Mouse (Mus musculus) myocyte (in vitro differentiated cells): ENCODE measurements around the gene Gm37240.

Experiments used
- CEBPB ChIP-seq: IDR thresholded peaks from 2 replicates; pipeline ENCODE4 v1.6.1; 2011; ENCODE audit warnings: mild to moderate bottlenecking, moderate library complexity; ENCODE audit not compliant: poor library complexity, insufficient read depth, severe bottlenecking
- E2F4 ChIP-seq: IDR thresholded peaks from one replicate; pipeline ENCODE4 v1.6.1; 2011; ENCODE audit warnings: mild to moderate bottlenecking, control low read depth, moderate library complexity; ENCODE audit not compliant: insufficient read depth
- MAX ChIP-seq: IDR thresholded peaks from one replicate; pipeline ENCODE4 v1.6.1; 2011; ENCODE audit warnings: low read depth, mild to moderate bottlenecking, control low read depth
- MYOD1 ChIP-seq, 3 experiments: IDR thresholded peaks; one replicate each; pipeline ENCODE4 v1.6.1; 2011; ENCODE audit warnings: control low read depth in 2 of 3, low read depth in 2 of 3, mild to moderate bottlenecking in 2 of 3, moderate library complexity in 1 of 3; ENCODE audit not compliant: insufficient read length in 2 of 3, control insufficient read depth in 1 of 3
- MYOG ChIP-seq, 3 experiments: IDR thresholded peaks; one replicate each; pipeline ENCODE4 v1.6.1; 2011; ENCODE audit warnings: control low read depth in 2 of 3, low read depth in 2 of 3, mild to moderate bottlenecking in 2 of 3; ENCODE audit not compliant: insufficient read length in 2 of 3, control insufficient read depth in 1 of 3, insufficient read depth in 1 of 3
- POLR2A ChIP-seq: IDR thresholded peaks from one replicate; pipeline ENCODE4 v1.6.1; 2011; ENCODE audit warnings: low read depth, mild to moderate bottlenecking, control low read depth, moderate library complexity; ENCODE audit not compliant: insufficient read length
- POLR2AphosphoS2 ChIP-seq: IDR thresholded peaks from one replicate; pipeline ENCODE4 v1.6.1; 2011; ENCODE audit warnings: low read depth, control low read depth; ENCODE audit not compliant: insufficient read length
- SRF ChIP-seq: IDR thresholded peaks from one replicate; pipeline ENCODE4 v1.6.1; 2011; ENCODE audit warnings: low read depth; ENCODE audit not compliant: control insufficient read depth, insufficient read length
- TCF12 ChIP-seq: IDR thresholded peaks from one replicate; pipeline ENCODE4 v1.6.1; 2011; ENCODE audit warnings: mild to moderate bottlenecking, control low read depth; ENCODE audit not compliant: poor library complexity, insufficient read depth, severe bottlenecking
- TCF3 ChIP-seq: IDR thresholded peaks from one replicate; pipeline ENCODE4 v1.6.1; 2011; ENCODE audit warnings: low read depth, control low read depth; ENCODE audit not compliant: insufficient read length
- USF1 ChIP-seq: IDR thresholded peaks from one replicate; pipeline ENCODE4 v1.6.1; 2011; ENCODE audit warnings: low read depth, mild to moderate bottlenecking, control low read depth, moderate library complexity

DNA sequence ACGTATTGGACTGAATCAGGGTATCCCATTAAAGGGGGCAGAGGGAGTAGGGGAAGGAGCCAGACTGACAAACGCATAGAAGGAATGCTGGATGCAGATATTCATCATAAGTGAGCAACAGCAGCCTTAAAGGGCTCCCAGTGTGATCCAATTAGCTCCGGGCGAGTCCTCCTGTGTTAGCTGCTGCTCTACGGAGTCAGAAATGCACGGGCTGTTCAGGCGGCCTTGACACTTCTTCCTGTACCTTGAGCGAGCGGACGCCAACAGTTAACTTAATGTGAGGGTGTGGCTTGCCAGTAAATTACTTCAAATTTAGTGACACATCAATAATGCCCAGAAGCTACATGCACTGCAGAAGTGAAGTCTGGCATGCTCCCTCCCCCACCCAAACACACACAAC, 1151.6 kb downstream of the Gm37240 start:
- no peak for TF ChIP-seq POLR2A
- no peak for TF ChIP-seq MYOD1 (IDR thresholded peaks at IDR 0.05; ENCODE audit: control insufficient read depth in 1 of 3, insufficient read length in 2 of 3, low read depth in 2 of 3)
- TF ChIP-seq MAX = no peak
- TF ChIP-seq POLR2AphosphoS2 = no peak
- TF ChIP-seq CEBPB = no peak
- TF ChIP-seq E2F4 = no peak
- no peak for TF ChIP-seq TCF12
- TF ChIP-seq USF1 = no peak
- no peak for TF ChIP-seq TCF3
- no peak for TF ChIP-seq MYOG (IDR thresholded peaks at IDR 0.05; ENCODE audit: control insufficient read depth in 1 of 3, insufficient read depth in 1 of 3, insufficient read length in 2 of 3, low read depth in 2 of 3)
- TF ChIP-seq SRF = no peak
